Mouse (Mus musculus) hindbrain, embryonic 11.5 days (tissue): ENCODE results near the gene Pimreg. TPM values are rescaled to one million over a fixed set of nuclear protein-coding genes. Genes with fewer than 3 reads are reported as not detected.

ENCODE experiments used
- ATAC-seq: fragments of 200-750 bp; cut with Nextera tagmentation; 2 replicates; pipeline ENCODE4 v1.8.0; 2017; ENCODE audit warnings: mild to moderate bottlenecking, moderate TSS enrichment, moderate library complexity; ENCODE audit not compliant: low FRiP score
- DNase-seq: peaks from one replicate; pipeline ENCODE4 v3.0.0-alpha.2; 2015; ENCODE audit warnings: low spot score
- H3K27ac ChIP-seq: fragments of 300-500 bp; sonication (generic); 2 replicates; pipeline ENCODE4 v1.5.1; 2014; ENCODE audit warnings: mild to moderate bottlenecking, low read depth, low read length
- H3K27me3 ChIP-seq: fragments of 300-500 bp; sonication (generic); 2 replicates; pipeline ENCODE4 v1.6.1; 2014; ENCODE audit warnings: mild to moderate bottlenecking, low read length, moderate library complexity, mixed read lengths; ENCODE audit not compliant: control insufficient read depth, insufficient read depth
- H3K36me3 ChIP-seq: fragments of 300-500 bp; sonication (generic); 2 replicates; pipeline ENCODE4 v1.6.1; 2014; ENCODE audit warnings: mild to moderate bottlenecking, low read length, moderate library complexity, mixed read lengths; ENCODE audit not compliant: control insufficient read depth, insufficient read depth
- H3K4me1 ChIP-seq: fragments of 300-500 bp; sonication (generic); replicated peaks from 2 replicates; pipeline ENCODE4 v1.6.1; 2014; ENCODE audit warnings: low read length, mixed read lengths; ENCODE audit not compliant: control insufficient read depth, insufficient read depth
- H3K4me2 ChIP-seq: fragments of 300-500 bp; sonication (generic); replicated peaks from 2 replicates; pipeline ENCODE4 v1.6.1; 2014; ENCODE audit warnings: mild to moderate bottlenecking, low read depth, low read length
- H3K4me3 ChIP-seq: fragments of 300-500 bp; sonication (generic); 2 replicates; pipeline ENCODE4 v1.5.1; 2014; ENCODE audit warnings: low read depth, low read length
- H3K9ac ChIP-seq: fragments of 300-500 bp; sonication (generic); 2 replicates; pipeline ENCODE4 v1.6.1; 2014; ENCODE audit warnings: low read depth, low read length
- H3K9me3 ChIP-seq: fragments of 300-500 bp; sonication (generic); 2 replicates; pipeline ENCODE4 v1.6.1; 2016; ENCODE audit warnings: low read length; ENCODE audit not compliant: control insufficient read depth
- WGBS: fragments of 180-500 bp; shearing (Covaris S2); extraction: QIAGEN DNeasy Blood & Tissue Kit; methylation state at CpG from one replicate; pipeline ENCODE4 v1.1.7; 2014; 5-methylcytosine and 5-hydroxymethylcytosine counted together
- polyA plus RNA-seq: library from polyadenylated mRNA; unstranded; fragments of >200 nt; fragmentation: Nextera tagmentation; extraction: Ambion mirVana; gene quantifications from 2 replicates; pipeline ENCODE4 v1.2.1, GENCODE M21; 2014

Pimreg gene
- polyA plus RNA-seq, 1 experiment from 2014 or later = 158 TPM

DNA sequence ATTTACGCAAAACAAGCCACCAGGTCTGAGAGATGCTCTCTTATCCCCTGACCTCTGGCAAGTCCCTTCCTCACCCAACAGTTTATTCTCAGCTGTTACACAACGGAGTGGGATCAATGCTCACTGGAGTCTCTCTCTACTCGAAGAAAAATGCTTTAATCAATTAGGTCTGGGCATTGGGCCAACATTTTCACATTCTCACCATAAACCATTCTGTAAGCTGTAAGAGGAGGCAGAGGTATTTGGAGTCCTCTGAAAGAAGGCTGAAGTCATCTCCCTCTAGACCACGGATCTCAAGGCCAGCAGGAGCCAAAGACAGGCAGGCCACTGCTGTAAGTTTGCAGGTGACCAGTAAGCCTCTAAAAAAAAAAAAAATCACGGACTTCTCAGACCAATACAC is 31.5 kb upstream of the Pimreg start:
- DNase-seq (no peak), ATAC-seq (no peak)
- H3K4me2 ChIP-seq = no peak overlapping the region
- H3K4me3 ChIP-seq = no peak overlapping the region
- no peaks in the 10 kb centered on the region for H3K4me1 ChIP-seq
- no peaks in the 10 kb centered on the region for H3K27me3 ChIP-seq
- no peaks in the 10 kb centered on the region for H3K36me3 ChIP-seq
- H3K27ac ChIP-seq = no peak overlapping the region
- no peak overlapping the region for H3K9ac ChIP-seq
- no peaks in the 10 kb centered on the region for H3K9me3 ChIP-seq
- WGBS = 70% methylated on average over 5 of the region's 5 CpGs

DNA sequence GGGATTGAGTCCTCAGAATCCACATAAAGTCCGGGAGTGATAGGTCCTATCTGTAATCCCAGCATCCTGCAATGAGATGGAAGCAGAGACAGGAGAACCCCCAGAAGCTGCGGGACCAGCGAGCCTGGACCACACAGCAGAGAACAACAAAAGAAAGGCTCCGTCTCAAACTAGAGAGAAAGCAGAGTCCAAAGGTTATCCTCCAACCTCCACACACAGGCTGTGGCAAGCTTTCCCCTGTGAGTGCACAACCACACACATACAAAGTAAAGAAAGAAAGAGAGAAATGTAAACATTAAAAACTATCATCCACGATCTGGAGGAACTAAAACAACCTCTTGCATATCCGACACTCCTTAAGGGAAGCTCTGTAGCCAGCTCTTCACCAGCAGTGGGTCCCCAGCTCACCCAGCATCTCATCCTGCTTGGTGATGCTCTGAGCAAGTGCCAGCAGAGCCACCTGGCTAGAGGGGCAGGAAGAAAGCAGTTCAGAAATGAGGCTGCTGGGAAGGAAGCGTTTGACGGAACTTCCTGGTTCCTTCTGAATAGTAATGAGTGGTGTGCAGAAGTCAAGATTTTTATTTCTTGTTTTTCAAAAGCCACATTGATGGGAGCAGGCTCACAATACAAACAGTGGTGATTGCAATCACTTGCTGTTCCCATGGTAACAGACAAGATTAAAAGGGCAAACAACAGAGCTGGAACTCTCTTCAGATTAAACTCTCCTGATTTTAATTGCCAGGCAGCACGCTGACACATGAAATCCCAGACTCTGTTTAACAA is 30.7 kb upstream of the Pimreg start:
- Histone ChIP-seq H3K36me3 (no peaks in the 10 kb centered on the region), H3K4me3 (no peak overlapping the region), H3K9me3 (no peaks in the 10 kb centered on the region), H3K27me3 (no peaks in the 10 kb centered on the region), H3K9ac (no peak overlapping the region), H3K4me2 (no peak overlapping the region), H3K4me1 (no peaks in the 10 kb centered on the region), H3K27ac (no peak overlapping the region)
- DNase-seq (no peak), ATAC-seq (no peak)
- 66% methylated on average over 9 of the region's 9 CpGs for WGBS

DNA sequence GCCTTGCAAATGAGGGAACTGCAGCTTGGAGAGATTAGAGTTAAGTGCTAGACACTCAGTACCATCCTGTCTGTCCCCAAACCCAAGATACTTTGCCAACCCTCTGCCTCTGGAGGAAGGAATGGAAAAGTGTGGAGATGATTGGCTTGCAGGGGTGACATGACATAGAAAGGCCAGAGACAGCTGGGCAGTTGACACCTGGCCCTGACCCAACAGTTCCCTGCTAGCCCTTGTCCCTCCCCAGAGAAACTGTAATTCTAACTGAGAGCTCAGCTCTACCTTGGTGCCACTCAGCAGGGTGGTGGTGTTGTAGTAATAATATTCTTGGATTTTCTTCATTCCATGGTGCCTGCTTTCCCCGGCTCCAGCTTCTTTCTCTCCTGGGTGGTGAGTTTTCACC is 29.9 kb upstream of the Pimreg start:
- no peak overlapping the region for H3K4me3 ChIP-seq
- ATAC-seq = no peak
- no peaks in the 10 kb centered on the region for H3K9me3 ChIP-seq
- H3K27ac ChIP-seq = no peak overlapping the region
- H3K36me3 ChIP-seq = no peaks in the 10 kb centered on the region
- no peak overlapping the region for H3K4me2 ChIP-seq
- no peak overlapping the region for H3K9ac ChIP-seq
- 64% methylated on average over 1 of the region's 1 CpGs for WGBS
- H3K4me1 ChIP-seq = no peaks in the 10 kb centered on the region
- no peaks in the 10 kb centered on the region for H3K27me3 ChIP-seq
- no peak for DNase-seq

DNA sequence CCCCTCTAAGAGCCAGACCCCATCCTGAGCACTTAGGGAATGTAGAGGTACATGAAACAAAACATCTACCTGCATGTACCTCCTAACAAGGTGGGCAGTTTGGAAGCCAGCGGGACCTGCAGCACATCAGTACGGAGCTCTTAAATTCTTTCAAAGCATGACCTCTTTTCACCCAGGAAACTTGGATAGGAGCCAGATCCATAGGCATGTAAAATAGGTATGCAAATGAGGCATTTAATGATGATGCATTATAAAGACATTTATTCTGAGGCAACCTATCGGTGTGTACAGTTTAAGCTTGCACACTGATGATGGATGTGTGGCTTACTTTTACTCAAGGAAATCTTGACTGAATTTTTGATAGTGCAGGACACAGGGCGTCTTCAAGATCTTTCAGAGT is 27.2 kb upstream of the Pimreg start:
- Histone ChIP-seq H3K36me3 (no peaks in the 10 kb centered on the region), H3K4me2 (no peak overlapping the region), H3K4me3 (no peak overlapping the region), H3K9me3 (no peaks in the 10 kb centered on the region), H3K4me1 (no peaks in the 10 kb centered on the region), H3K27me3 (no peaks in the 10 kb centered on the region), H3K27ac (no peak overlapping the region), H3K9ac (no peak overlapping the region)
- DNase-seq = no peak
- ATAC-seq = no peak
- WGBS = 73% methylated on average over 4 of the region's 4 CpGs

DNA sequence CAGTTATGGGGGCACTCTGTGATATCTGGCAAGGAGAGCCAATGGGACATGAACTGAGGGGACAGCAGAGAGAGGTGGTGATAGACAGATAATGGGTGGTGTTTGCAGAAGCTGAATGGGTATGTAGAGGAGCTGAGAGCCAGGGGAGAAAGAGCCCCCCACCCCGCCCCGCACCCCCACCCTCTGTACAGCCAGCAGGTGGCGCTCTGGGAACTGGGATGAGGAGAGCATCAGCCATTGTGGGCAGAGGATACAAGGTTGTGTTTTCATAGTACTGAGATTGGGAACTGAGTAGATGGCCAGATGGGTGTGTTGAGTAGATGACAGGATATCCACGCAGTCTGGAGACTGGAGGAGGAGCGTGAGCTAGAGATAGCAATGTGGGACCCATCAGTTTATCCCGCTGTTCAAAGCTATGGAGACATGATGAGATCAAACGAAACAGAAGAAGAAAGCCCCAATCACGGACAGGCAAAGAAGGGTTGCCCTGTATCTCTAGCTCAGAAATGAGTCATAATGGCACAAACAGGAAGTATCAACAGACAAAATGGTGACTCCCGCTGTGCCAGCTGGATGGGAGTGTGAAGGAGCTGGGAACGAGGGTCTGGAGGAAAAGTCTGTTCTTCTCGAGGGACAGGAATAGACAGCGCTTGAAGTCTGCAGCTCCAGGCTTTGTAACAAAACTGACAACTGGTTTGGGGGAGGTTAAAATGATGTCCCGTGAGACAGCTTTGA is 25.1 kb upstream of the Pimreg start:
- Histone ChIP-seq H3K4me2 (no peak overlapping the region), H3K9ac (no peak overlapping the region), H3K27ac (no peak overlapping the region), H3K4me3 (no peak overlapping the region), H3K27me3 (no peaks in the 10 kb centered on the region), H3K4me1 (no peaks in the 10 kb centered on the region), H3K9me3 (no peaks in the 10 kb centered on the region), H3K36me3 (no peaks in the 10 kb centered on the region)
- no peak for ATAC-seq
- no peak for DNase-seq
- WGBS = 77% methylated on average over 13 of the region's 13 CpGs

DNA sequence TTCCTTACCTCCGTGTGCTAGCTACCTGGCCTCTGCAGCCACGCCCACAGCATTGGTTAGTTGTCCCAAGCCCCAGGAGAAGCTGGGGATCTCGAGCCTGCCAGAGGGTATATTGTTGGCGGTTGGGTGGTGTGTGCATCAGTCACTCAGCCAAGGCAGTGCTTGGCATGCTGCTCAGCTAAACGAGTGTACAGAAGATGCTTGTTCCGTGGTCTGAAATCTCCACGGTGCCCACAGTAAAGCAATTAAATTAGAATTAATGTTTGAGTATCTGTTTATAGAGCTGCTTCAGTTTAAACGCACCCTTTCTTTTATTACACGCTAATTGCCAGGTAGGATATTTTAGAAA is 24.6 kb upstream of the Pimreg start:
- H3K36me3 ChIP-seq = no peaks in the 10 kb centered on the region
- no peak overlapping the region for H3K4me3 ChIP-seq
- no peaks in the 10 kb centered on the region for H3K4me1 ChIP-seq
- no peak overlapping the region for H3K9ac ChIP-seq
- DNase-seq (no peak), ATAC-seq (no peak)
- 82% methylated on average over 9 of the region's 9 CpGs for WGBS
- no peak overlapping the region for H3K27ac ChIP-seq
- no peaks in the 10 kb centered on the region for H3K27me3 ChIP-seq
- H3K4me2 ChIP-seq = no peak overlapping the region
- H3K9me3 ChIP-seq = no peaks in the 10 kb centered on the region

DNA sequence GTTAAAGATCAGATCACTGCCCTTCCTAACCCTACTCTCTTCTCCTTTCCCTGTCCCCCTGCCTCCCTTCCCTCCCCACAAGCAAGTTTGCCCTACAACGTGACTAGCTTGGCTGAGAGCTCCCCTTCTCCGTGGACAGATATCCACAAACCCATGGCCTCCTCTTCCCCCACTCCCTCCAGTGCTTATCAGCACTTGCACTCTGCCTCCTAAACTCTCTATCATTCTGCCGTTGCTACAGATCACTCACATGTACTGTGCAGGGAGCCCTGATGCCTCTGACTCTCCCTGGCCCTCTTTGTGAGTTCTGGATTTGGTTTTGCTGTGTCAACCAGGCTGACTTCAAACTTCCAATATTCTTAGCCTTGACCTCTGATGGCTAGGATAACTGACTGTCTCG is 20.8 kb upstream of the Pimreg start:
- 75% methylated on average over 4 of the region's 4 CpGs for WGBS
- Histone ChIP-seq H3K4me3 (no peak overlapping the region), H3K36me3 (no peaks in the 10 kb centered on the region), H3K27me3 (no peaks in the 10 kb centered on the region), H3K9me3 (no peaks in the 10 kb centered on the region), H3K4me2 (no peak overlapping the region), H3K27ac (no peak overlapping the region), H3K4me1 (no peaks in the 10 kb centered on the region), H3K9ac (no peak overlapping the region)
- ATAC-seq = no peak
- no peak for DNase-seq

DNA sequence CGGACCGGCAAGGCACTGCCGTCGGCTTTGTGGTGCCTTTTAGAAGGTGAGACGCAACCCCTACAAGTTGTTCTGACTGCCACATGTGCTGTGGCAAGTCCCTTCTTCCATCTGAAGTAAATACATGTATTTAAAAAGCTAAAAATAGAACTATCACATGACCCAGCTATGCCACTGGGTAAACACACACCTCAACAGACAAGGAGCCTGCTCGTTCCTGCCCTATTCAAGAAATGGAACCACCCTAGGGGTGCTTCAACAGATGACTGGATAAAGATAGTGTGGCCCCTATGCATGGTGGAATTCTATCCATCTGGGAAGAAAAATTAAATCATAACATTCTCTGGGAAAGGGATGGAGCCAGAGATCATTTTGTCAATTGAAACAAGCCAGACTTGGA is 19.0 kb upstream of the Pimreg start:
- ATAC-seq = no peak
- no peaks in the 10 kb centered on the region for H3K36me3 ChIP-seq

DNA sequence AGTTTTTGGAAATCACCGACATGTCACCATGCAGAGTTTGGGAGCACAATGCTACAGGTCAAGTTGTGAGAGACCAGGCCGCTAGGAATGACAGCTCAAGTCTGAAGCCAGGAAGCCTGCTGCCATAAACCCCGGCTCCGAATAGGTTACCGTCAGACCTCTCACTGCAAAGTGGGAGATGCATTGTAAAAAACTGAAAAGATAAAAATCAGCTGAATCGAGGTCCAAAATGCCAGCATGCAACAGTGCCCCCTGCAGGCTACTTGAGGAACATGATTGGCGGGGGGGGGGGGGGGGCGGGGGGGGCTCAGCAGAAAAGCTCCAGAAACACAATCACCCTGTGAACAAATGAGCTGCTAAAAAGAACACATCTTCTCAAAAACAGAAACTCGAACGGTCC is 18.3 kb upstream of the Pimreg start:
- no peak overlapping the region for H3K9ac ChIP-seq
- no peaks in the 10 kb centered on the region for H3K27me3 ChIP-seq
- DNase-seq (peak; percentile 40), ATAC-seq (no peak)
- 45% methylated on average over 10 of the region's 10 CpGs for WGBS
- no peak overlapping the region for H3K4me3 ChIP-seq
- H3K4me1 ChIP-seq = no peaks in the 10 kb centered on the region
- no peak overlapping the region for H3K4me2 ChIP-seq
- no peaks in the 10 kb centered on the region for H3K36me3 ChIP-seq
- no peaks in the 10 kb centered on the region for H3K9me3 ChIP-seq
- H3K27ac ChIP-seq = no peak overlapping the region

More for the DNA sequence above, 19.0 kb upstream of the Pimreg start:
- H3K4me1 ChIP-seq = no peaks in the 10 kb centered on the region
- H3K4me2 ChIP-seq = no peak overlapping the region
- DNase-seq = no peak
- H3K9me3 ChIP-seq = no peaks in the 10 kb centered on the region
- WGBS = 86% methylated on average over 6 of the region's 6 CpGs
- H3K27ac ChIP-seq = no peak overlapping the region
- no peak overlapping the region for H3K9ac ChIP-seq
- H3K4me3 ChIP-seq = no peak overlapping the region
- no peaks in the 10 kb centered on the region for H3K27me3 ChIP-seq
